Mouse (Mus musculus) intestine, postnatal 0 days (tissue): ENCODE measurements around the gene Gm8020. TPM values are rescaled to one million over a fixed set of nuclear protein-coding genes. Genes with fewer than 3 reads are reported as not detected.
"Not testable (repeated sequence)": the region's sequence is repeated elsewhere in the genome, so short reads cannot be mapped to it uniquely, and the experiment has no call there.

Experiments used
- ATAC-seq: fragments of 200-750 bp; cut with Nextera tagmentation; 2 replicates; pipeline ENCODE4 v1.8.0; 2017; ENCODE audit warnings: mild to moderate bottlenecking, moderate TSS enrichment, moderate library complexity
- H3K27ac ChIP-seq: fragments of 300-500 bp; sonication (generic); 2 replicates; pipeline ENCODE4 v1.5.1; 2014; ENCODE audit warnings: mild to moderate bottlenecking, low read depth, low read length, moderate library complexity
- H3K27me3 ChIP-seq: fragments of 300-500 bp; sonication (generic); replicated peaks from 2 replicates; pipeline ENCODE4 v1.6.1; 2014; ENCODE audit warnings: low read length, mixed read lengths; ENCODE audit not compliant: control insufficient read depth, insufficient read depth
- H3K36me3 ChIP-seq: fragments of 300-500 bp; sonication (generic); 2 replicates; pipeline ENCODE4 v1.6.1; 2014; ENCODE audit warnings: mild to moderate bottlenecking, moderate library complexity; ENCODE audit not compliant: control insufficient read depth, insufficient read depth
- H3K4me1 ChIP-seq: fragments of 300-500 bp; sonication (generic); replicated peaks from 2 replicates; pipeline ENCODE4 v1.6.1; 2014; ENCODE audit warnings: antibody characterized with exemption, low read length, mixed read lengths; ENCODE audit not compliant: control insufficient read depth, insufficient read depth
- H3K4me2 ChIP-seq: fragments of 300-500 bp; sonication (generic); replicated peaks from 2 replicates; pipeline ENCODE4 v1.6.1; 2014; ENCODE audit warnings: low read depth, mild to moderate bottlenecking, moderate library complexity
- H3K4me3 ChIP-seq: fragments of 300-500 bp; sonication (generic); 2 replicates; pipeline ENCODE4 v1.5.1; 2014; ENCODE audit warnings: low read depth, low read length
- H3K9ac ChIP-seq: fragments of 300-500 bp; sonication (generic); 2 replicates; pipeline ENCODE4 v1.6.1; 2014; ENCODE audit warnings: mild to moderate bottlenecking, low read depth, low read length
- H3K9me3 ChIP-seq: fragments of 300-500 bp; sonication (generic); 2 replicates; pipeline ENCODE4 v1.6.1; 2016; ENCODE audit warnings: mixed run types; ENCODE audit not compliant: control insufficient read depth
- WGBS: fragments of 180-500 bp; shearing (Covaris S2); extraction: QIAGEN DNeasy Blood & Tissue Kit; methylation state at CpG from one replicate; pipeline ENCODE4 v1.1.7; 2014; 5-methylcytosine and 5-hydroxymethylcytosine counted together
- polyA plus RNA-seq: library from polyadenylated mRNA; unstranded; fragments of >200 nt; fragmentation: Nextera tagmentation; extraction: Ambion mirVana; gene quantifications from 2 replicates; pipeline ENCODE4 v1.2.1, GENCODE M21; 2015

Gene Gm8020
- polyA plus RNA-seq: not detected in 2 replicates

- not testable (repeated sequence) for ATAC-seq, H3K36me3 ChIP-seq, H3K27ac ChIP-seq, H3K4me1 ChIP-seq, H3K4me3 ChIP-seq, H3K9ac ChIP-seq, H3K4me2 ChIP-seq, H3K9me3 ChIP-seq, H3K27me3 ChIP-seq
- 60% methylated on average over 2 of the region's 3 CpGs for WGBS
These were observed at the start of gene Gm8020 for GRCm38 (mm10) chr14:42502249-42502648. Gene Gm8020 (minus strand): TSS chr14:42502349.

GRCm38 (mm10) chr14:42543170-42543701 lies 41.1 kb upstream of the Gm8020 start:
- not testable (repeated sequence) for ATAC-seq, H3K4me3 ChIP-seq, H3K4me1 ChIP-seq, H3K27ac ChIP-seq, H3K4me2 ChIP-seq, H3K27me3 ChIP-seq, H3K9me3 ChIP-seq, H3K36me3 ChIP-seq, H3K9ac ChIP-seq
- WGBS: 6% methylated on average over 23 of the region's 31 CpGs

- H3K4me2 ChIP-seq, ATAC-seq, H3K27me3 ChIP-seq, H3K4me1 ChIP-seq, H3K36me3 ChIP-seq, H3K9me3 ChIP-seq, H3K9ac ChIP-seq, H3K4me3 ChIP-seq, H3K27ac ChIP-seq: not testable (repeated sequence)
- 21% methylated on average over 14 of the region's 29 CpGs for whole genome bisulfite sequencing
These were observed 40.4 kb upstream of the Gm8020 start for GRCm38 (mm10) chr14:42542316-42543169.

- not testable (repeated sequence) for H3K9ac ChIP-seq, H3K4me3 ChIP-seq, H3K4me2 ChIP-seq, H3K9me3 ChIP-seq, H3K36me3 ChIP-seq, ATAC-seq, H3K27me3 ChIP-seq, H3K4me1 ChIP-seq, H3K27ac ChIP-seq
- 96% methylated on average over 1 of the region's 3 CpGs for WGBS
These were observed 22.0 kb upstream of the Gm8020 start, which contains the start of gene Gm8024 for GRCm38 (mm10) chr14:42524182-42524581. Gene Gm8024 (minus strand): TSS chr14:42524282.

- H3K36me3 ChIP-seq, H3K9ac ChIP-seq, ATAC-seq, H3K4me3 ChIP-seq, H3K27me3 ChIP-seq, H3K9me3 ChIP-seq, H3K4me2 ChIP-seq, H3K4me1 ChIP-seq, H3K27ac ChIP-seq: not testable (repeated sequence)
- WGBS: 51% methylated on average over 2 of the region's 2 CpGs
These were observed 38.6 kb downstream of the Gm8020 start, which contains the start of gene Gm8011 for GRCm38 (mm10) chr14:42463581-42463980. Gene Gm8011 (plus strand): TSS chr14:42463881.

Other genes with a start within 250 kb of the Gm8020 start
- not detected in 2 replicates for gene Gm17026, start 242.3 kb downstream of the Gm8020 start, polyA plus RNA-seq
- gene Gm9611, start 205.0 kb downstream of the Gm8020 start, polyA plus RNA-seq: not detected in 2 replicates
- not detected in 2 replicates for gene Gm7995, start 192.1 kb downstream of the Gm8020 start, polyA plus RNA-seq
- gene Gm8005, start 62.7 kb downstream of the Gm8020 start, polyA plus RNA-seq: not detected in 2 replicates
- gene Gm8011, start 38.5 kb downstream of the Gm8020 start, polyA plus RNA-seq: not detected in 2 replicates
- gene Gm8024, start 21.9 kb upstream of the Gm8020 start, polyA plus RNA-seq: not detected in 2 replicates
- gene Gm17124, start 97.5 kb upstream of the Gm8020 start, polyA plus RNA-seq: not detected in 2 replicates
- gene Gm3633, start 139.6 kb upstream of the Gm8020 start, polyA plus RNA-seq: not detected in 2 replicates
- not detected in 2 replicates for gene Gm10378, start 153.6 kb upstream of the Gm8020 start, polyA plus RNA-seq